Mouse (Mus musculus): Measurements from ENCODE around the gene Ap2a1. TPM values are rescaled to one million over a fixed set of nuclear protein-coding genes. Genes with fewer than 3 reads are reported as not detected.
A peak's percentile ranks its signal among the peaks of the same experiment; 100 is the strongest.
"Not testable (repeated sequence)": the region's sequence is repeated elsewhere in the genome, so short reads cannot be mapped to it uniquely, and the experiment has no call there.

Gene Ap2a1
- polyA plus RNA-seq, 1 experiment from 2014 or later = 77.3 TPM

- Histone ChIP-seq H3K27me3 (ENCODE audit: control insufficient read depth, insufficient read depth, low read length) (no peaks in the 10 kb centered on the region), H3K27ac (ENCODE audit: low read depth, low read length) (no peak overlapping the region), H3K9ac (ENCODE audit: low read depth, low read length) (no peak overlapping the region), H3K4me3 (ENCODE audit: low read depth, low read length) (no peak overlapping the region), H3K9me3 (replicated peaks; ENCODE audit: control insufficient read depth, low read length) (no peaks in the 10 kb centered on the region), H3K4me1 (ENCODE audit: control insufficient read depth, insufficient read depth, low read length) (peaks cover 15% of the 10 kb centered on the region), H3K4me2 (no peak overlapping the region), H3K36me3 (ENCODE audit: control insufficient read depth, insufficient read depth, low read length) (peaks cover 8% of the 10 kb centered on the region; the same call in 1 of the 2 replicates)
- no peak for ATAC-seq (replicated peaks; ENCODE audit: insufficient number of reproducible peaks, low FRiP score, low TSS enrichment)
- 82% methylated on average over 13 of the region's 13 CpGs for WGBS (ENCODE audit: insufficient replicate concordance)
Observed at GRCm38 (mm10) chr7:44888256-44889105, 40.8 kb downstream of the Ap2a1 start.

GRCm38 (mm10) chr7:44886964-44887363 is 42.3 kb downstream of the Ap2a1 start:
- 85% methylated on average over 7 of the region's 7 CpGs for WGBS (ENCODE audit: insufficient replicate concordance)
- H3K36me3 ChIP-seq (ENCODE audit: control insufficient read depth, insufficient read depth, low read length) = peaks cover 19% of the 10 kb centered on the region

GRCm38 (mm10) chr7:44884637-44885036 is 44.7 kb downstream of the Ap2a1 start:
- no peak for ATAC-seq (replicated peaks; ENCODE audit: insufficient number of reproducible peaks, low FRiP score, low TSS enrichment)
- H3K9ac ChIP-seq (ENCODE audit: low read depth, low read length) = no peak overlapping the region
- H3K9me3 ChIP-seq (replicated peaks; ENCODE audit: control insufficient read depth, low read length) = no peaks in the 10 kb centered on the region
- peaks cover 41% of the 10 kb centered on the region for H3K36me3 ChIP-seq (ENCODE audit: control insufficient read depth, insufficient read depth, low read length)
- peaks cover 6% of the 10 kb centered on the region; the same call in 1 of the 2 replicates for H3K4me1 ChIP-seq (ENCODE audit: control insufficient read depth, insufficient read depth, low read length)
- H3K4me2 ChIP-seq = no peak overlapping the region
- H3K27ac ChIP-seq (ENCODE audit: low read depth, low read length) = no peak overlapping the region
- WGBS (ENCODE audit: insufficient replicate concordance) = 98% methylated on average over 5 of the region's 5 CpGs
- no peak overlapping the region for H3K4me3 ChIP-seq (ENCODE audit: low read depth, low read length)
- no peaks in the 10 kb centered on the region for H3K27me3 ChIP-seq (ENCODE audit: control insufficient read depth, insufficient read depth, low read length)

More at GRCm38 (mm10) chr7:44886964-44887363, 42.3 kb downstream of the Ap2a1 start:
- no peak overlapping the region for H3K4me3 ChIP-seq (ENCODE audit: low read depth, low read length)
- no peaks in the 10 kb centered on the region for H3K27me3 ChIP-seq (ENCODE audit: control insufficient read depth, insufficient read depth, low read length)
- H3K9ac ChIP-seq (ENCODE audit: low read depth, low read length) = no peak overlapping the region; the same call in 1 of the 2 replicates
- no peak overlapping the region for H3K27ac ChIP-seq (ENCODE audit: low read depth, low read length)
- H3K4me1 ChIP-seq (ENCODE audit: control insufficient read depth, insufficient read depth, low read length) = peaks cover 15% of the 10 kb centered on the region
- H3K4me2 ChIP-seq = no peak overlapping the region
- no peaks in the 10 kb centered on the region for H3K9me3 ChIP-seq (replicated peaks; ENCODE audit: control insufficient read depth, low read length)
- no peak for ATAC-seq (replicated peaks; ENCODE audit: insufficient number of reproducible peaks, low FRiP score, low TSS enrichment)

DNA sequence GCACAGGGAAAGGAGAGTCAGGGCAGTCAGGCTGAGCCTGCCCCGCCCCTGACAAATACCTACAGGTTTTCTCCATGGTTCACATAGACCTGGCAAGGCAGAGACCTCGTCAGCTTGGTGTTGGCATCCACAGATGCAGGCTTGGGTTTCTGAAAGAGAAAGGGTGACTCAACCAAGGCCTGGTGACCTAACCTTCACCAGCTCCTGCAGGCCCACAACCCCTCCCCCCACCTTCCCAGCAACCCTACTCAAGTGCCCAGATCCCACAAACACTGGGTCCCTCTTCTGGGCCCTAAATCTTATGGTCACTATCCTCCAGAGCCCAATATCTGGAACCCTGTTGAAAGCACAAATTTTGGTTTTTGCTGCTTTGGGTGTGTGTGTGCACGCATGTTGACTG is 46.3 kb downstream of the Ap2a1 start:
- Histone ChIP-seq H3K27me3 (ENCODE audit: control insufficient read depth, insufficient read depth, low read length) (no peaks in the 10 kb centered on the region), H3K9me3 (replicated peaks; ENCODE audit: control insufficient read depth, low read length) (no peaks in the 10 kb centered on the region), H3K9ac (ENCODE audit: low read depth, low read length) (no peak overlapping the region), H3K4me1 (ENCODE audit: control insufficient read depth, insufficient read depth, low read length) (0 out of 2 replicates have a peak, but pooled peaks cover 10% of the 10 kb centered on the region), H3K36me3 (ENCODE audit: control insufficient read depth, insufficient read depth, low read length) (peaks cover 48% of the 10 kb centered on the region), H3K4me3 (ENCODE audit: low read depth, low read length) (no peak overlapping the region), H3K4me2 (no peak overlapping the region), H3K27ac (ENCODE audit: low read depth, low read length) (no peak overlapping the region)
- no peak for ATAC-seq (replicated peaks; ENCODE audit: insufficient number of reproducible peaks, low FRiP score, low TSS enrichment)
- WGBS (ENCODE audit: insufficient replicate concordance) = 96% methylated on average over 3 of the region's 3 CpGs

- WGBS (ENCODE audit: insufficient replicate concordance) = 67% methylated on average over 14 of the region's 14 CpGs
- no peaks in the 10 kb centered on the region for H3K27me3 ChIP-seq (ENCODE audit: control insufficient read depth, insufficient read depth, low read length)
- no peak overlapping the region for H3K4me3 ChIP-seq (ENCODE audit: low read depth, low read length)
- H3K36me3 ChIP-seq (ENCODE audit: control insufficient read depth, insufficient read depth, low read length) = peaks cover 41% of the 10 kb centered on the region
- H3K27ac ChIP-seq (ENCODE audit: low read depth, low read length) = peak overlapping the region; percentile 66
- H3K4me1 ChIP-seq (ENCODE audit: control insufficient read depth, insufficient read depth, low read length) = peaks cover 24% of the 10 kb centered on the region
- no peak; the same call in 1 of the 2 replicates for ATAC-seq (replicated peaks; ENCODE audit: insufficient number of reproducible peaks, low FRiP score, low TSS enrichment)
- H3K9me3 ChIP-seq (replicated peaks; ENCODE audit: control insufficient read depth, low read length) = no peaks in the 10 kb centered on the region
- no peak overlapping the region for H3K4me2 ChIP-seq
- no peak overlapping the region for H3K9ac ChIP-seq (ENCODE audit: low read depth, low read length)
Observed at GRCm38 (mm10) chr7:44877833-44878232, 51.5 kb downstream of the Ap2a1 start.

DNA sequence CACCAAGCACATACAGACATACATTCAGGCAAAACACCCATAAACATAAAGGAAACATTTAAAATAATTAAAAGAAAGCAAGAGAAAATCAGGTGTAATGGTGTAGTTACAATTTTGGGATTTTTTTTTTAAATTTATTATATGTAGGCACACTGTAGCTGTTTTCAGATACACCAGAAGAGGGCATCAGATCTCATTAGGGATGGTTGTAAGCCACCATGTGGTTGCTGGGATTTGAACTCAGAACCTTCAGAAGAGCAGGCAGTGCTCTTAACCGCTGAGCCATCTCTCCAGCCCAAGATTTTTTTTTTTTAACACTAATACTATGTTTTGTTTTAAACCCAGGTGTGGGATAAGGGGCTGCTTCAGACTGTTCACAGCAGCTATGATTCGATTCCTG is 57.5 kb downstream of the Ap2a1 start:
- H3K9ac ChIP-seq (ENCODE audit: low read depth, low read length) = not testable (repeated sequence)

GRCm38 (mm10) chr7:44871181-44871580 is 58.1 kb downstream of the Ap2a1 start:
- Histone ChIP-seq H3K9me3 (replicated peaks; ENCODE audit: control insufficient read depth, low read length) (no peaks in the 10 kb centered on the region), H3K4me3 (ENCODE audit: low read depth, low read length) (no peak overlapping the region), H3K36me3 (ENCODE audit: control insufficient read depth, insufficient read depth, low read length) (no peaks in the 10 kb centered on the region), H3K27me3 (ENCODE audit: control insufficient read depth, insufficient read depth, low read length) (no peaks in the 10 kb centered on the region), H3K9ac (ENCODE audit: low read depth, low read length) (no peak overlapping the region), H3K4me2 (no peak overlapping the region), H3K4me1 (ENCODE audit: control insufficient read depth, insufficient read depth, low read length) (peaks cover 38% of the 10 kb centered on the region), H3K27ac (ENCODE audit: low read depth, low read length) (no peak overlapping the region)
- ATAC-seq (replicated peaks; ENCODE audit: insufficient number of reproducible peaks, low FRiP score, low TSS enrichment) = no peak
- 81% methylated on average over 1 of the region's 1 CpGs for WGBS (ENCODE audit: insufficient replicate concordance)

More for the DNA sequence above, 57.5 kb downstream of the Ap2a1 start:
- WGBS (ENCODE audit: insufficient replicate concordance) = 88% methylated on average over 2 of the region's 2 CpGs
- H3K4me2 ChIP-seq; ATAC-seq (replicated peaks; ENCODE audit: insufficient number of reproducible peaks, low FRiP score, low TSS enrichment); H3K4me3 ChIP-seq (ENCODE audit: low read depth, low read length); H3K27me3 ChIP-seq (ENCODE audit: control insufficient read depth, insufficient read depth, low read length); H3K27ac ChIP-seq (ENCODE audit: low read depth, low read length); H3K9me3 ChIP-seq (replicated peaks; ENCODE audit: control insufficient read depth, low read length); H3K36me3 ChIP-seq (ENCODE audit: control insufficient read depth, insufficient read depth, low read length): not testable (repeated sequence)
- H3K4me1 ChIP-seq (ENCODE audit: control insufficient read depth, insufficient read depth, low read length) = peaks cover 32% of the 10 kb centered on the region

GRCm38 (mm10) chr7:44870614-44871013 is 58.7 kb downstream of the Ap2a1 start:
- WGBS (ENCODE audit: insufficient replicate concordance) = 82% methylated on average over 6 of the region's 6 CpGs
- ATAC-seq (replicated peaks; ENCODE audit: insufficient number of reproducible peaks, low FRiP score, low TSS enrichment) = no peak
- Histone ChIP-seq H3K27ac (ENCODE audit: low read depth, low read length) (peak overlapping the region; percentile 100), H3K36me3 (ENCODE audit: control insufficient read depth, insufficient read depth, low read length) (no peaks in the 10 kb centered on the region), H3K4me2 (peak overlapping the region; percentile 82), H3K27me3 (ENCODE audit: control insufficient read depth, insufficient read depth, low read length) (no peaks in the 10 kb centered on the region), H3K9me3 (replicated peaks; ENCODE audit: control insufficient read depth, low read length) (no peaks in the 10 kb centered on the region), H3K4me1 (ENCODE audit: control insufficient read depth, insufficient read depth, low read length) (peaks cover 44% of the 10 kb centered on the region), H3K9ac (ENCODE audit: low read depth, low read length) (peak overlapping the region; percentile 100), H3K4me3 (ENCODE audit: low read depth, low read length) (peak overlapping the region; percentile 97)

Data from heart, embryonic 11.5 days (tissue).